Mouse (Mus musculus) hindbrain, embryonic 14.5 days (tissue): ENCODE results near the gene Sucnr1. TPM values are rescaled to one million over a fixed set of nuclear protein-coding genes. Genes with fewer than 3 reads are reported as not detected.
"Not testable (repeated sequence)": the region's sequence is repeated elsewhere in the genome, so short reads cannot be mapped to it uniquely, and the experiment has no call there.

ENCODE experiments used
- ATAC-seq: fragments of 200-750 bp; cut with Nextera tagmentation; 2 replicates; pipeline ENCODE4 v1.8.0; 2017; ENCODE audit warnings: moderate number of reproducible peaks, mild to moderate bottlenecking, moderate TSS enrichment, moderate library complexity; ENCODE audit not compliant: low FRiP score
- DNase-seq: peaks from one replicate; pipeline ENCODE4 v3.0.0-alpha.2; 2015; ENCODE audit warnings: low spot score
- H3K27ac ChIP-seq: fragments of 300-500 bp; sonication (generic); 2 replicates; pipeline ENCODE4 v1.5.1; 2014; ENCODE audit warnings: mild to moderate bottlenecking, moderate library complexity
- H3K27me3 ChIP-seq: fragments of 300-500 bp; sonication (generic); 2 replicates; pipeline ENCODE4 v1.6.1; 2014; ENCODE audit warnings: mild to moderate bottlenecking, low read length, mixed read lengths; ENCODE audit not compliant: control insufficient read depth, insufficient read depth
- H3K36me3 ChIP-seq: fragments of 300-500 bp; sonication (generic); replicated peaks from 2 replicates; pipeline ENCODE4 v1.6.1; 2014; ENCODE audit not compliant: control insufficient read depth, insufficient read depth
- H3K4me1 ChIP-seq: fragments of 300-500 bp; sonication (generic); replicated peaks from 2 replicates; pipeline ENCODE4 v1.6.1; 2014; ENCODE audit warnings: antibody characterized with exemption, low read length, mixed read lengths; ENCODE audit not compliant: control insufficient read depth, insufficient read depth
- H3K4me2 ChIP-seq: fragments of 300-500 bp; sonication (generic); replicated peaks from 2 replicates; pipeline ENCODE4 v1.6.1; 2014; ENCODE audit warnings: mild to moderate bottlenecking, moderate library complexity
- H3K4me3 ChIP-seq: fragments of 300-500 bp; sonication (generic); replicated peaks from 2 replicates; pipeline ENCODE4 v1.5.1; 2014; ENCODE audit warnings: mild to moderate bottlenecking, low read length
- H3K9ac ChIP-seq: fragments of 300-500 bp; sonication (generic); 2 replicates; pipeline ENCODE4 v1.6.1; 2014
- H3K9me3 ChIP-seq: fragments of 300-500 bp; sonication (generic); 2 replicates; pipeline ENCODE4 v1.6.1; 2016; ENCODE audit warnings: low read length; ENCODE audit not compliant: control insufficient read depth
- WGBS: fragments of 180-500 bp; shearing (Covaris S2); extraction: QIAGEN DNeasy Blood & Tissue Kit; methylation state at CpG from one replicate; pipeline ENCODE4 v1.1.7; 2014; 5-methylcytosine and 5-hydroxymethylcytosine counted together
- polyA plus RNA-seq: library from polyadenylated mRNA; unstranded; fragments of >200 nt; fragmentation: Nextera tagmentation; extraction: Ambion mirVana; gene quantifications from 2 replicates; pipeline ENCODE4 v1.2.1, GENCODE M21; 2014

Sucnr1 gene
- polyA plus RNA-seq, 1 experiment from 2014 or later: not detected

- H3K27me3 ChIP-seq: no peaks in the 10 kb centered on the region
- no peaks in the 10 kb centered on the region for H3K36me3 ChIP-seq
- H3K4me3 ChIP-seq: no peak overlapping the region
- no peak overlapping the region for H3K4me2 ChIP-seq
- ATAC-seq: no peak
- no peaks in the 10 kb centered on the region for H3K9me3 ChIP-seq
- no peaks in the 10 kb centered on the region for H3K4me1 ChIP-seq
- no peak for DNase-seq
- H3K27ac ChIP-seq: no peak overlapping the region
- 88% methylated on average over 3 of the region's 3 CpGs for WGBS
- H3K9ac ChIP-seq: no peak overlapping the region
Measured at GRCm38 (mm10) chr3:60082746-60083145, 1.1 kb downstream of the Sucnr1 start.

- ATAC-seq (no peak), DNase-seq (no peak)
- Histone ChIP-seq H3K27me3 (no peaks in the 10 kb centered on the region), H3K9ac (no peak overlapping the region), H3K4me3 (no peak overlapping the region), H3K4me1 (no peaks in the 10 kb centered on the region), H3K27ac (no peak overlapping the region), H3K9me3 (no peaks in the 10 kb centered on the region), H3K36me3 (no peaks in the 10 kb centered on the region), H3K4me2 (no peak overlapping the region)
- WGBS: 96% methylated on average over 2 of the region's 2 CpGs
Measured at GRCm38 (mm10) chr3:60085729-60086128, 4.1 kb downstream of the Sucnr1 start.

- H3K27ac ChIP-seq: no peak overlapping the region
- WGBS: 85% methylated on average over 8 of the region's 8 CpGs
- ATAC-seq (no peak), DNase-seq (no peak)
- no peaks in the 10 kb centered on the region for H3K4me1 ChIP-seq
- no peak overlapping the region for H3K4me3 ChIP-seq
- H3K9ac ChIP-seq: no peak overlapping the region
- no peaks in the 10 kb centered on the region for H3K36me3 ChIP-seq
- H3K9me3 ChIP-seq: no peaks in the 10 kb centered on the region
- no peaks in the 10 kb centered on the region for H3K27me3 ChIP-seq
- no peak overlapping the region for H3K4me2 ChIP-seq
Measured at GRCm38 (mm10) chr3:60091321-60091720, 9.7 kb downstream of the Sucnr1 start.

GRCm38 (mm10) chr3:60094386-60095156 is 12.9 kb downstream of the Sucnr1 start:
- ATAC-seq: no peak
- Histone ChIP-seq H3K9me3 (no peaks in the 10 kb centered on the region), H3K27me3 (no peaks in the 10 kb centered on the region), H3K9ac (no peak overlapping the region), H3K4me2 (no peak overlapping the region), H3K36me3 (no peaks in the 10 kb centered on the region), H3K4me1 (no peaks in the 10 kb centered on the region), H3K4me3 (no peak overlapping the region), H3K27ac (no peak overlapping the region)
- no peak for DNase-seq
- 84% methylated on average over 2 of the region's 2 CpGs for WGBS

GRCm38 (mm10) chr3:60096941-60097340 is 15.3 kb downstream of the Sucnr1 start:
- no peak overlapping the region for H3K4me3 ChIP-seq
- no peaks in the 10 kb centered on the region for H3K9me3 ChIP-seq
- H3K4me2 ChIP-seq: no peak overlapping the region
- ATAC-seq (no peak), DNase-seq (no peak)
- H3K4me1 ChIP-seq: no peaks in the 10 kb centered on the region
- WGBS: 77% methylated on average over 3 of the region's 3 CpGs
- H3K27me3 ChIP-seq: no peaks in the 10 kb centered on the region
- H3K9ac ChIP-seq: no peak overlapping the region
- no peaks in the 10 kb centered on the region for H3K36me3 ChIP-seq
- H3K27ac ChIP-seq: no peak overlapping the region

- H3K36me3 ChIP-seq: no peaks in the 10 kb centered on the region
- 87% methylated on average over 2 of the region's 2 CpGs for WGBS
- H3K4me1 ChIP-seq: no peaks in the 10 kb centered on the region
- H3K4me3 ChIP-seq: no peak overlapping the region
- H3K9me3 ChIP-seq: no peaks in the 10 kb centered on the region
- DNase-seq (no peak), ATAC-seq (no peak)
- H3K4me2 ChIP-seq: no peak overlapping the region
- H3K9ac ChIP-seq: no peak overlapping the region
- no peaks in the 10 kb centered on the region for H3K27me3 ChIP-seq
- H3K27ac ChIP-seq: no peak overlapping the region
Measured at GRCm38 (mm10) chr3:60097485-60097884, 15.8 kb downstream of the Sucnr1 start.

- DNase-seq (no peak), ATAC-seq (no peak)
- WGBS: 77% methylated on average over 1 of the region's 1 CpGs
- no peaks in the 10 kb centered on the region for H3K36me3 ChIP-seq
- H3K27me3 ChIP-seq: no peaks in the 10 kb centered on the region
- H3K27ac ChIP-seq: no peak overlapping the region
- H3K9me3 ChIP-seq: no peaks in the 10 kb centered on the region
- H3K9ac ChIP-seq: no peak overlapping the region
- H3K4me2 ChIP-seq: no peak overlapping the region
- H3K4me1 ChIP-seq: no peaks in the 10 kb centered on the region
- H3K4me3 ChIP-seq: no peak overlapping the region
Measured at GRCm38 (mm10) chr3:60098521-60098920, 16.9 kb downstream of the Sucnr1 start.

GRCm38 (mm10) chr3:60104462-60105109 is 22.9 kb downstream of the Sucnr1 start:
- no peaks in the 10 kb centered on the region for H3K36me3 ChIP-seq
- no peak for ATAC-seq
- H3K9me3 ChIP-seq: no peaks in the 10 kb centered on the region
- DNase-seq: no peak
- no peak overlapping the region for H3K27ac ChIP-seq
- H3K9ac ChIP-seq: no peak overlapping the region
- no peaks in the 10 kb centered on the region for H3K4me1 ChIP-seq
- no peak overlapping the region for H3K4me2 ChIP-seq
- WGBS: 80% methylated on average over 2 of the region's 2 CpGs
- H3K4me3 ChIP-seq: no peak overlapping the region
- no peaks in the 10 kb centered on the region for H3K27me3 ChIP-seq

GRCm38 (mm10) chr3:60106446-60106845 is 24.8 kb downstream of the Sucnr1 start:
- WGBS: 60% methylated on average over 1 of the region's 1 CpGs
- H3K4me2 ChIP-seq, H3K9me3 ChIP-seq, ATAC-seq, H3K27ac ChIP-seq, H3K9ac ChIP-seq, H3K36me3 ChIP-seq, H3K27me3 ChIP-seq, H3K4me1 ChIP-seq, DNase-seq, H3K4me3 ChIP-seq: not testable (repeated sequence)
